Mouse (Mus musculus) embryonic facial prominence, embryonic 13.5 days (tissue): Measurements from ENCODE around the gene Pmp22. TPM values are rescaled to one million over a fixed set of nuclear protein-coding genes. Genes with fewer than 3 reads are reported as not detected.

Experiments
- ATAC-seq: fragments of 200-750 bp; cut with Nextera tagmentation; 2 replicates; pipeline ENCODE4 v1.8.0; 2017; ENCODE audit warnings: low read depth; ENCODE audit not compliant: insufficient number of reproducible peaks, insufficient read depth, low FRiP score, low TSS enrichment
- H3K27ac ChIP-seq: fragments of 300-500 bp; sonication (generic); 2 replicates; pipeline ENCODE4 v1.5.1; 2015; ENCODE audit warnings: moderate library complexity, mild to moderate bottlenecking, inconsistent platforms
- H3K27me3 ChIP-seq: fragments of 300-500 bp; sonication (generic); 2 replicates; pipeline ENCODE4 v1.6.1; 2015; ENCODE audit warnings: mild to moderate bottlenecking, inconsistent platforms
- H3K36me3 ChIP-seq: fragments of 300-500 bp; sonication (generic); 2 replicates; pipeline ENCODE4 v1.6.1; 2015; ENCODE audit warnings: mild to moderate bottlenecking, inconsistent platforms
- H3K4me1 ChIP-seq: fragments of 300-500 bp; sonication (generic); 2 replicates; pipeline ENCODE4 v1.6.1; 2015; ENCODE audit warnings: inconsistent platforms
- H3K4me2 ChIP-seq: fragments of 300-500 bp; sonication (generic); 2 replicates; pipeline ENCODE4 v1.6.1; 2015; ENCODE audit warnings: moderate library complexity, mild to moderate bottlenecking, inconsistent platforms
- H3K4me3 ChIP-seq: fragments of 300-500 bp; sonication (generic); 2 replicates; pipeline ENCODE4 v1.5.1; 2015; ENCODE audit warnings: mild to moderate bottlenecking, inconsistent platforms
- H3K9ac ChIP-seq: fragments of 300-500 bp; sonication (generic); 2 replicates; pipeline ENCODE4 v1.6.1; 2015; ENCODE audit warnings: mild to moderate bottlenecking, inconsistent platforms
- H3K9me3 ChIP-seq: fragments of 300-500 bp; sonication (generic); 2 replicates; pipeline ENCODE4 v1.6.1; 2016; ENCODE audit warnings: inconsistent platforms
- WGBS: fragments of 180-500 bp; shearing (Covaris S2); methylation state at CpG from one replicate; pipeline ENCODE4 v1.1.7; 2015; ENCODE audit warnings: mixed read lengths; 5-methylcytosine and 5-hydroxymethylcytosine counted together
- polyA plus RNA-seq: library from polyadenylated mRNA; unstranded; fragments of >200 nt; fragmentation: Nextera tagmentation; extraction: Ambion mirVana; gene quantifications from 2 replicates; pipeline ENCODE4 v1.2.1, GENCODE M21; 2015

Gene Pmp22
- polyA plus RNA-seq = 127 and 138 TPM in 2 replicates

DNA sequence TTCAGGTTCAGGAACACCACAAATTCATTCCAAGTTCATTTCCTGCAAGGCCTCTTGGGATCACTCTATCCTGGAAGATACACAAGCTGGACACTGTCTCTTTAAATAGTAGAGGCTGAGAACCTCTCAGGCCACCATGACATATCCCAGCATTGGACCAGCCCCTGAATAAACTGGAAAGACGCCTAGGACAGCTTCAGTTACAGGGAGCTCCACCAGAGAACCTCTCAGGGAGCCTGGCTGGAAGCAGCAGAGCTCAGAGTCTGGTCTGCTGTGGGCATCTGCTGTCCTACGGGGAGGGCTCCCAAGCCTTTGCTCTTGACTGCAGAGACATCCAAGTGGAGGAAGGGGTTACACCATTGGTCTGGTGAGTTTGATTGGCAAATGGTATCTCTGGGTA is at the start of gene Pmp22:
TSS of gene Pmp22 (plus strand) at position 199 of the 400 bp plus-strand sequence.
- H3K9ac ChIP-seq = no peak within 1 kb of the TSS
- H3K4me3 ChIP-seq = no peak within 1 kb of the TSS
- peaks cover 53% of the 10 kb centered on the region for H3K27me3 ChIP-seq
- no peak for ATAC-seq
- WGBS = 63% methylated on average over 2 of the region's 2 CpGs
- no peaks in the 10 kb centered on the region for H3K9me3 ChIP-seq
- no peak within 1 kb of the TSS for H3K27ac ChIP-seq
- no peaks in the 10 kb centered on the region for H3K36me3 ChIP-seq
- peaks cover 48% of the 10 kb centered on the region for H3K4me1 ChIP-seq
- no peak within 1 kb of the TSS for H3K4me2 ChIP-seq

DNA sequence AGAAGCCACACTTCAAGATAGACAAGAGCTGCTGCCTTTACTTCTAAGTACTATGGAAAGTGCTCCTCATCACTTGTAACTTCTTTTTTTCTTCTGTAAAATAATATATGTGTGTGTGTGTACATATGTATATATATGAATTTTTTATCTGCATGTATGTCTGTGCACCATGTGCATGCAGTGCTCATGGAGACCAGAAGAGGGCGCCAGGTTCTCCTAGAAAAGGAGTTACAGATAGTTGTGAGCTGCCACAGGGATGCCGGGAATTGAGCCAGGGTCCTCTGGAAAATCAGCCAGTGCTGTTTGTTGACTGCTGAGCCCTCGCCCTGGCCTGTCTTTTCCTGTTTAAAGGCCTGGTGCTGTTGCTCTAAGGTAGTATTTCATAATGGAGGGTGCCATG is 44.2 kb upstream of the Pmp22 start:
- Histone ChIP-seq H3K36me3 (0 out of 2 replicates have a peak, but pooled peaks cover 4% of the 10 kb centered on the region), H3K4me3 (no peak overlapping the region), H3K27ac (no peak overlapping the region), H3K4me2 (no peak overlapping the region), H3K9me3 (no peaks in the 10 kb centered on the region), H3K27me3 (no peaks in the 10 kb centered on the region), H3K4me1 (peaks cover 5% of the 10 kb centered on the region; the same call in 1 of the 2 replicates), H3K9ac (no peak overlapping the region)
- WGBS = 83% methylated on average over 3 of the region's 3 CpGs
- ATAC-seq = no peak

DNA sequence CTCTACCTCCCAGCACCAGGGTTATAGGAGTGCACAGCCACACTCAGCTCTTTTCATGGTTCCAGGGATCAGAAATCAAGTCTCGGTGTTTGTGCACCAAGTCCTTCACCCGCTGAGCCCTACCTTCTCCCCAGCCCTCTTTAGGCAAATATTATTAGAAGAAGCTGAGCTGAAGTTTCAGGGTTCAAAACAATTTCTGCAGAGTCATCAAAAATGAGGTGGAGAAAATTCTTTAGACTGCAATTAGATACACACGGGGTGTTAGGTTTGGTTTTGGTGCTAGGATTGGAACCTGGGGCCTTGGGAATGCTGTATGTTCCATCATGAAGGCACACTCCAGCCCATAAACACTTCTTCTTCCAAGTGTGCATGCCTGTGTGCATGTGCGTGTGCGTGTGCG is 40.1 kb upstream of the Pmp22 start:
- Histone ChIP-seq H3K4me1 (peaks cover 18% of the 10 kb centered on the region), H3K9me3 (no peaks in the 10 kb centered on the region), H3K36me3 (0 out of 2 replicates have a peak, but pooled peaks cover 4% of the 10 kb centered on the region), H3K4me3 (no peak overlapping the region), H3K9ac (no peak overlapping the region), H3K4me2 (no peak overlapping the region), H3K27ac (no peak overlapping the region), H3K27me3 (no peaks in the 10 kb centered on the region)
- 91% methylated on average over 6 of the region's 6 CpGs for WGBS
- no peak for ATAC-seq

DNA sequence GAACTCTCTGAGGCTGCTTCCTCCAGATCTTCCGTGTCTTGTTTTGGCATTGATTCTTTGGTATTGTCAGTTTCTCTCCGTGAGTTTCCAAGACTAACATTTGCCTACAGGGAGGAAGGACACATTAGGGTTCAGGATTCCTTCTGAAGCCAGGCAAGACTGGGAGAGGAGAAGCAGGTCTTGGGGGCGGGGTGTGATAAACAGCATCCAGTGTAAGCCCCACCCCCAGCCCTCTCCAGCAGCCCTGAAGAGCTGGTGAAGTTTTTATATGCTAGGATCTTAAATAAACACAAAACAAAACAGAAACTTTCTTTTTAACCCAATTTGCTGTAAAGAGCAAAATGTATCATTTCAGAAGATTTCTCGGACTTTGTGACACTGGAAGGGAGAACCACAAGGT is 38.6 kb upstream of the Pmp22 start:
- Histone ChIP-seq H3K27ac (no peak overlapping the region), H3K4me1 (peaks cover 18% of the 10 kb centered on the region), H3K4me2 (no peak overlapping the region), H3K36me3 (no peaks in the 10 kb centered on the region), H3K27me3 (no peaks in the 10 kb centered on the region), H3K4me3 (no peak overlapping the region), H3K9me3 (no peaks in the 10 kb centered on the region), H3K9ac (no peak overlapping the region)
- ATAC-seq = no peak
- WGBS = 37% methylated on average over 4 of the region's 4 CpGs

DNA sequence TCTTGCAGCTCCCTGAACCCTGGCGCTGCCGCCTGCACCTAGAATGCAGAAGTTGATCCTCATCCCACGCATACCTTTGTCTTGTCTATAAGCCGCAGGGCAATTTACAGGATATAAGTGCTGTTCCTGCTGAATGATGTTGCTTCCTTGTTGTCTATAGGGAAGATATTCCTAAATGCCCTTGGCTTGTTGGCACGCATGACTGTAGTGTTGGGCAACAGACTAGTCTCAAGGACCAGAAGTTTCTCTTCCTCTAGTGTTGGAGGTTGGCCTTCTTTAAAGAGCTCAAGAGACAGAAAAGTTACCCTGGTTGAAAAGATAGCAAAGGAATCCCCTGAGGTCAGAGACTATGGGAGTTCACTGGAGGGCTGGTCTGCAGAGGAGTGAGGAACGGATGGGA is 37.8 kb upstream of the Pmp22 start:
- Histone ChIP-seq H3K4me1 (peaks cover 18% of the 10 kb centered on the region), H3K9me3 (no peaks in the 10 kb centered on the region), H3K27me3 (no peaks in the 10 kb centered on the region), H3K9ac (no peak overlapping the region), H3K36me3 (no peaks in the 10 kb centered on the region), H3K4me2 (no peak overlapping the region), H3K4me3 (no peak overlapping the region), H3K27ac (no peak overlapping the region)
- WGBS = 92% methylated on average over 6 of the region's 6 CpGs
- no peak for ATAC-seq

DNA sequence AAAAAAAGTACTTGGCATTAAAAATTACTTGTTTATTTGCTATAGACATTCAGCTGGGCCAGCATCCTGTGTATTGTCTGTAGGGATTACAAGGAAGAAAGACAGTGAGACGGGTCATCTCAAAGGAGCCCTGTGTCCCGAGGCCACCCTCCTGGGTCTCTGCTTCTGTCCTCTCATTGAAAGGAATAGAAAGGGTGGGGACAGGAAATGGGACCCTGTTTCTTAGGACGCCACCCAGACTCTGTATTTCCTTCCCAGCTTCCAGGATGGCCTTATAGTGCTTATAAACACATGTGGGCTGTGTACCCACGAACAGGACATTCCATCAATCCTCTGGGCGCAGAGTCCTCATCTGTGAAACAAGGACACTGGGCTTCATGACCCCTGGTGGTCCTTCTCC is 36.5 kb upstream of the Pmp22 start:
- no peaks in the 10 kb centered on the region for H3K9me3 ChIP-seq
- H3K27ac ChIP-seq = no peak overlapping the region
- no peak overlapping the region for H3K4me2 ChIP-seq
- no peaks in the 10 kb centered on the region for H3K36me3 ChIP-seq
- H3K4me1 ChIP-seq = peaks cover 18% of the 10 kb centered on the region
- 65% methylated on average over 5 of the region's 5 CpGs for WGBS
- no peak overlapping the region for H3K9ac ChIP-seq
- no peak overlapping the region for H3K4me3 ChIP-seq
- no peak for ATAC-seq
- H3K27me3 ChIP-seq = no peaks in the 10 kb centered on the region

DNA sequence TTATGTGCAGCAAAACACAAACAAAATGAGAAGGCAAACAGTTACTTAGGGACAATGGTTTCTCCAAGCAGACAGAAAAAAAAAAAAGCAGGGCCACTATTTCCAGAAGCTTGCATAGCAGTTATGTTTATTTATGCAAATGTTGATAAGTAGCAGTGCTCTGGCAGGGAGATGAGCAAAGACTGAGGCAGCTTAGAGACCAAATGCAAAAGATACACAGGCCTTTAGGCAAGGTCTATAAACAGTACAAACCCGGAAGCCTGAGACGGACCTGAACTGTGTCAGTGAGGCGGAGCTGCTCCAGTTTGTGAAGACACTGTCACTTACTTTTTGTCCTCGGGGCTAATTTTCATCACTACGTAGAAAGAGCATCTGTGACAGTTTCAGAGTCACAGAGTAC is 35.2 kb upstream of the Pmp22 start:
- Histone ChIP-seq H3K4me1 (peaks cover 18% of the 10 kb centered on the region), H3K4me2 (no peak overlapping the region), H3K4me3 (no peak overlapping the region), H3K36me3 (no peaks in the 10 kb centered on the region), H3K27me3 (no peaks in the 10 kb centered on the region), H3K27ac (no peak overlapping the region), H3K9ac (no peak overlapping the region), H3K9me3 (no peaks in the 10 kb centered on the region)
- no peak for ATAC-seq
- WGBS = 59% methylated on average over 5 of the region's 5 CpGs

DNA sequence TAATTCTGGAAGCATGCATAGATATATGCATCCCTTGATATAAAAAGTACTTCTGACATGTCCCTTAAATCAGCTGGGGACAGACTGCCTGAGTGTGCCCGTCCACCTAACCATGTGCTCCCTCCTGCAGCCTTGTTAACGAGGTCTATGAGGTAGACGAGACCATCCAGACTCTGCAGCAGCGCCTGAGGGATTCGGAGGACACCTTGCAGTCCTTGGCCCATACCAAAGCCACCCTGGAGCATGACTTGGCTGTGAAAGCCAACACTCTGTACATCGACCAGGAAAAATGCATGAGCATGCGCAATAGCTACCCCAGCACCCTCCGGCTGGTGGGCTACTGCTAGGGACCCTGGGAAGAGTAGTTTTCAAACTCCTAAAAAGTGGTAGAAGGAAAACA is 34.3 kb upstream of the Pmp22 start:
- H3K36me3 ChIP-seq = no peaks in the 10 kb centered on the region
- ATAC-seq = no peak
- no peak overlapping the region for H3K4me3 ChIP-seq
- 87% methylated on average over 8 of the region's 8 CpGs for WGBS
- H3K27ac ChIP-seq = no peak overlapping the region
- H3K4me2 ChIP-seq = no peak overlapping the region
- H3K9ac ChIP-seq = no peak overlapping the region
- H3K4me1 ChIP-seq = peaks cover 13% of the 10 kb centered on the region; the same call in 1 of the 2 replicates
- H3K27me3 ChIP-seq = no peaks in the 10 kb centered on the region
- no peaks in the 10 kb centered on the region for H3K9me3 ChIP-seq

DNA sequence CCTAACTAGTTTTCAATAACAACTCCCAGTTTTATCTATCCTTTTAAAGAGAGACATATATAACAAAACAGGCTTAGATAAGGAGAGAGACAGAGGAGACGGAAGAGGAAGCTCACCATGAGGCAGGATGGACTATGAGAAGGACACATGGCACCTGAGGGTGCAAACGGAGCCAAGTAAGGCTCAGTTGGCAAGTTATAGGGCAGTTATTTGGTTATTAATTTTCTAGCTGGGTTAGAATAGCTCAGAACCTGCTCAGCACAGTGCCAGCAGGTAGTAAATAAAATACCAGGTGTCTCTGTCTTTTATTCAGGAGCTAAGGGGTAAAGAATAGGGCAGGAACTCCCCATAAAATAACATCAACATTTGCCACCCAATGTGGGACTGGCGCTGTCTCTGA is 30.8 kb upstream of the Pmp22 start:
- H3K9ac ChIP-seq = no peak overlapping the region
- H3K4me3 ChIP-seq = no peak overlapping the region
- H3K4me2 ChIP-seq = no peak overlapping the region
- no peaks in the 10 kb centered on the region for H3K9me3 ChIP-seq
- H3K27me3 ChIP-seq = no peaks in the 10 kb centered on the region
- H3K27ac ChIP-seq = no peak overlapping the region
- WGBS = 81% methylated on average over 3 of the region's 3 CpGs
- no peaks in the 10 kb centered on the region for H3K36me3 ChIP-seq
- no peaks in the 10 kb centered on the region for H3K4me1 ChIP-seq
- no peak for ATAC-seq

DNA sequence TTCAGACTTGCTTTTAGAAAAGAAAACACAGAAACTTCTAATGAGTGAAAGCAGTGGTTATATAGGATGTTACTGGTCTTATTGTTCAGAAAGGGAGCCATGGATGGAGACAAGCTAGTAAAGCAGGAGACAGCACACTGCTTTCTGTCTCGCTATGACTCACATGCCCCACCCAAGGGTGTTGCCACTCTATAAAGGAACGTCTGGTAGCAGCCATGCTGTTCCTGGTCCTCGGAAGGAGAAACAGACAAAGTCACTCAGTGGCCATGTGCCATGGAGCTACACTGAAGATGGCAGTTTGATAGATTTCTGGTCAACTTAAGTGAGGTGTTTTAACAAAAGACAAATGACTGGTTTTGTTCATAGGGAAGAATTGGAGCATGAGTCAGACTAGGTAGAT is 29.4 kb upstream of the Pmp22 start:
- 73% methylated on average over 3 of the region's 3 CpGs for WGBS
- H3K9ac ChIP-seq = no peak overlapping the region
- H3K36me3 ChIP-seq = no peaks in the 10 kb centered on the region
- ATAC-seq = no peak
- no peaks in the 10 kb centered on the region for H3K27me3 ChIP-seq
- H3K9me3 ChIP-seq = no peaks in the 10 kb centered on the region
- no peaks in the 10 kb centered on the region for H3K4me1 ChIP-seq
- H3K27ac ChIP-seq = no peak overlapping the region
- H3K4me3 ChIP-seq = no peak overlapping the region
- H3K4me2 ChIP-seq = no peak overlapping the region

DNA sequence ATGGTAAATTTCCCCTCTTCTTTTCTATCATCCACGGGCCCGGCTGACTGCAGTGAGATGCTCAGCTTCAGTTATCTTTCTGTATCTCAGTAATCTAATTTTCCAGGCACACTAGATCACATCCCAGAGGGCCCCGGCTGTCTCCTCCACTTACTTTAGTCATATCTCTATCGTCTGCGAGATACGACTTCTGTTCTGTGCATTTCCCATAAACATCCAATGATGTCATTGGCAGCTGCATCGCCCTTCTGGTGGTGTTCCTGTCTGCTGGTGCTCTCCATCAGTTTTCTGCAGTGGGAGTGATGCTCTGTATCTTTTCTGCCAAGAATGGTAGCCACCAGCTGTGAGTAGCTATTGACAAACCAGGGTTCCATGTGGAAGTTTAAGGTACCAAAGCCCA is 25.5 kb upstream of the Pmp22 start:
- H3K27me3 ChIP-seq = no peaks in the 10 kb centered on the region
- no peaks in the 10 kb centered on the region for H3K9me3 ChIP-seq
- no peaks in the 10 kb centered on the region for H3K4me1 ChIP-seq
- no peaks in the 10 kb centered on the region for H3K36me3 ChIP-seq
- 73% methylated on average over 7 of the region's 7 CpGs for WGBS
- H3K4me3 ChIP-seq = no peak overlapping the region
- H3K9ac ChIP-seq = no peak overlapping the region
- H3K27ac ChIP-seq = no peak overlapping the region
- no peak for ATAC-seq
- no peak overlapping the region for H3K4me2 ChIP-seq

DNA sequence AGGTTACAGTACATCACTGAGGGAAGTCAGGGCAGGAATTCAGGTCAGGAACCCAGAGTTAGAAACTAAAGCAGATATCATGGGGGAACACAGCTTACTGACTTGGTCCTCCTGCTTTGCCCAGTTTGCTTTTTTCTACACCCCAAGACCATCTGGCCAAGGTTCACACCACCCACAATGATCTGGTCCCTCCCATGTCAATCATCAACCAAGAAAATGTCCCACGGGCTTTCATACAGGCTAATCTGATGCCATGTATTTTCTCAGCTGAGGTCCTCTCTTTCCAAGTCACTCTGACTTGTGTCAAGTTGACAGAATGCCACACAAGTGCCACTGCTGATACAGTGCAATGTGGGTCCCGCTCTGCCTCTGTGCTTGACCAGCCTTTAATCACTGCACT is 24.8 kb upstream of the Pmp22 start:
- no peak overlapping the region for H3K27ac ChIP-seq
- no peak overlapping the region for H3K4me2 ChIP-seq
- H3K4me3 ChIP-seq = no peak overlapping the region
- ATAC-seq = no peak
- H3K27me3 ChIP-seq = no peaks in the 10 kb centered on the region
- no peaks in the 10 kb centered on the region for H3K4me1 ChIP-seq
- H3K9ac ChIP-seq = no peak overlapping the region
- WGBS = 86% methylated on average over 2 of the region's 2 CpGs
- no peaks in the 10 kb centered on the region for H3K9me3 ChIP-seq
- no peaks in the 10 kb centered on the region for H3K36me3 ChIP-seq

DNA sequence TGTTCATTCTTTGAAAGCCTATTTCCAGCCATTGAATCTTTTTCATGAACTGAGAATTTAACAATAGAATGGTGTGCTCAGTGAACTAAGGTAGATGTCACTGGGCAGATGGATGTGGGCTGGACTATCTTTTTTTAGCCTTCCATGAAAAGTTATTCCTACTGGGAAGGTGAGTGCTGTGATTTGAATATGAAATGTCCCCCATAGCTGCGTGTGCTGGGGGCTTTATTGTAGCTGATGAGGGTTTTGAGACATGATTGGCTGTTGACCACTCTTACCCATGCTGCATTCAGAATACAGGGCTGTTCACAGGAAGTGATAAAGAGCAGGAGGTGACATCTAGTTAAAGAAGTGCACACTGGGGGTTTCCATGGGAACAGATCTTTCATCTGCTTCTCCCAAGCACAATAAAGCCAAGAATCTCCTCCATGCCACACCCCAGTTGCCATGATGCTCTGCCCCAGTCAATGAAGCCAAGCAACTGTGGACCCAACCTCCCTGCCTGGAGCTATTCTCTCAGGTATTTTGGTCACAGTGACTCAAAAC is 19.5 kb upstream of the Pmp22 start:
- H3K36me3 ChIP-seq = no peaks in the 10 kb centered on the region
- H3K4me3 ChIP-seq = no peak overlapping the region
- no peak for ATAC-seq
- no peaks in the 10 kb centered on the region for H3K4me1 ChIP-seq
- WGBS = 58% methylated on average over 1 of the region's 1 CpGs
- H3K27me3 ChIP-seq = no peaks in the 10 kb centered on the region
- no peaks in the 10 kb centered on the region for H3K9me3 ChIP-seq
- H3K9ac ChIP-seq = no peak overlapping the region
- no peak overlapping the region for H3K27ac ChIP-seq
- no peak overlapping the region for H3K4me2 ChIP-seq
